Mouse (Mus musculus) adrenal gland (tissue): ENCODE measurements around the gene Khdc4.

Source experiments
- intact Hi-C: fragments of 180-260 bp; cut with DNase I; formaldehyde crosslinking; loops from one replicate; pipeline ENCODE4 v1.15.1; 2025
- long read RNA-seq, 2 experiments: library from polyadenylated mRNA; unstranded; transcript quantifications; one replicate each; pipeline ENCODE4 v2.0.0; 2020; ENCODE audit warnings: borderline replicate concordance in 1 of 2; ENCODE audit not compliant: insufficient replicate concordance in 1 of 2

Khdc4 gene
- long read RNA-seq, experiment 1, transcript Khdc4-201 (14 exons, 2,981 nt): major isoform, 5 of 23 reads
- long read RNA-seq, experiment 1, partial matches to known transcripts: 6 of 23 reads
- long read RNA-seq, experiment 1, other reads (novel, unspliced or antisense): 8 of 23 reads
- long read RNA-seq, experiment 2, partial matches to known transcripts: 7 of 17 reads
- long read RNA-seq, experiment 2, other reads (novel, unspliced or antisense): 5 of 17 reads

DNA sequence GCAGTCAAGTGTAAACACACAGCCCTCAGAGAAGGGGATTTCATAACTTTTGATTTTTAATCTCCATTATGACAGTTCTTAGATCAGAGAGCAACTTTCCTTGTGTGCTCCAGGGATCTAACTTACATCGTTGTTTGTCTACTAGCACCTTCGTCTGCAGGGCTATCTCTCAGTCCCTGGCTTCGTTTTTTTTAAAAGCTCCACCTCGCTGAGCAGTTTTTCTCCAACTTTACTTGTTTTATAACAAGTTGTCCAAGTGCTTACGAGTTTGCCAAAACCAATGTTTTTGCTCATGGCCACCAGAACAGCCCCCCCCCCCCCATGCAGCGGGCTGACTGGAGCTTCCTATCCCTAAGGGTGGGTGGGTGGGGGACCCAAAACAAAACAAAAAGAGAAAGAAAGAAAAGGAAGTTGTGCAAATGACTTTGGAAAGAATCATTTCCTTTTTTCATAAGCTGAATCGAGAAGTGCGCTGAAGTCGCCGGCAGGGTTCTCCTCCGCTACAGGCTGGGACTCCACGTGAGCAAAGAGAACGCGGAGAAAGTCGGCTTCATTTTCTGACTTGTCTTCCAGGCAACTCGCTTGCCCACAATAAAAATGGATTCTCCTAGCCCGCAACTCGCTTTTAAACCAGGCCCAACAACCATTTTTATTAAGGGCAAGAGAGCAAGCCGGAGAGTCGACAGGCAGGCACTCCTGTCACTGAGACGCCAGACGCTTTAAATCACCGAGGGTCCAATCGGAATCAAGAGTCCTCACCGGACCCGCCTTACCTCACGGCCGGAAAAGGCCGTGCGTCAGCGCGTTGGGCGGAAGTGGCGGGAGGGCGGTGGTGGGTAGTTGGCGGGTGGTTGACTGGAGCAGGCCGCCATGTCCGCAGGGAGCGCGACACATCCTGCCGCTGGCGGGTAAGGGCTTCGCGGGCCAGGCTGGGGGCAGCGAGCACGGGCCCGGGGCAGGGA lies at the start of gene Khdc4:
Khdc4 (plus strand) TSS at position 824 of the 962 bp plus-strand sequence.
- intact Hi-C loops: loop anchor here (5.0 kb wide), 1 partner anchor 52 kb away; no protein-coding TSS in a partner anchor

- intact Hi-C loops: no loop called here
Observed at GRCm38 (mm10) chr3:88636555-88636986, 49.0 kb upstream of the Khdc4 start.

DNA sequence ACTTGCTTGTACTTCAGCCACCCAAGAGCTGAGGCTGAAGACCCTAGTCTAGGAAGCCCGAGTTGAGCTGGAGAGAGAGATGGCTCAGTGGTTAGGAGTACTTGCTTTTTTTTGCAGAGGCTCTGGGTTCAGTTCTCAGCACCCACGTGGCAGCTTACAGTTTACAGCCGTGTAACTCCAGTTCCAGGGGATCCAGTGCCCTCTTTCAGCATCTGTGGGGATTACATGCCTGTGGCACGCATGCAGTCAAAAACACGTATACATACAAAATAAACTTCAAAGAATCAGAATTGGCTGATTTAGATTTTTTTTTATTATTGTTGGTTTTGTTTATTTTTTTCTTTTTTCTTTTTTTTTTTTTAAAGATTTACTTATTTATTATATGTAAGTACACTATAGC lies 48.5 kb upstream of the Khdc4 start:
- intact Hi-C loops: no loop called here

- intact Hi-C loops: loop anchor here (2.0 kb wide), 2 partner anchors 14 to 32 kb away; no protein-coding TSS in a partner anchor
Observed at GRCm38 (mm10) chr3:88639239-88639638, 46.4 kb upstream of the Khdc4 start.

DNA sequence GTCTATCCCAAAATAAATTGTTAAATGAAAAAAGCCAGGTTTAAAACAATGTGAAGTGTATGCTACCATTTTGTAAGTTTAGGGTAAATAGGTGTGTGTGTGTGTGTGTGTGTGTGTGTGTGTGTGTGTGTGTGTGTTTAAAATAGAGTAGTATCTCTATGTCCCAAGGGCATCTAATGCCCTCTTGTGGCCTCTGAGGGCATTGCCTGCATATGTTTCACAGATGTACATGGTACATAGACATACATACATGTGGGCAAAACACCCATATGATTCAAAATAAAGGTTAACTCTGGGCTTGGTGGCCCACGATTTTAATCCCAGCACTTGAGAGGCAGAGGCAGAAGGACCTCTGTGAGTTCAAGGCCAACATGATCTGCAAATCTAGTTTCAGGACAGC lies 44.9 kb upstream of the Khdc4 start:
- intact Hi-C loops: no loop called here

DNA sequence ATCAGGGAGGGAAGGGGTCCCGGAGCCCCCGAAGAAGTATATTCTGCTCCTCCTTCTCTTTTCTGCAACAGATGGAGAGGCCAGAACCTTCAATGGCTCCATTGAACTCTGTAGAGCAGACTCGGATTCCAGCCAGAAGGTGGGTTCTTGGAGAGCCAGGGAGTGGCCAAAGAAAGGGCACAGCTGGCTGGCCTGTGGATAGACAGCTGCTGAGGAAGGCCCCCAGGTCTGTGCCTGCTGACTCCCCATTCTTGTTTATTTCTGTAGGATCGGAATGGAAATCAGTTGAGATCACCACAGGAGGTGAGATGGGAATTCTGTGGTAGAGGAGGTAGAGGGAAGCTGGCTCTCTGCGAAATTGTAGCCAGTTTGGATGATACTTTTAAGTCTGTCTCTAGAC lies 42.5 kb upstream of the Khdc4 start:
- intact Hi-C loops: no loop called here

DNA sequence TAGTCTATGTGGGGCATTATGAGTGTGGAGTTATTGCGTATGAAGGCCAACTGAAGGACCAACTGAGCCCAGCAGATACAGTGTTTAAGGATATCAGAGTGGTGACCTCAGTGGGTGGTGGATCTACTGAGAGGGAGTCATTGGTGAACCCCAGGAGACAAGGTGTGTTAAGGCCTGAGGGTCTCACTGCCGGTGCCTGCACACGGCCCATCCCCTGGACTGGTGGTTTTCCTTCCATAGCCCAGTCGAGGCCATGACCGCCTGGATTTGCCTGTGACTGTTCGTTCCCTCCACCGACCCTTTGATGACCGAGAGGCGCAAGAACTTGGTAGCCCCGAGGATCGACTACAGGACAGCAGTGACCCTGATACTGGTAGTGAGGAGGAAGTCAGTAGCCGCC lies 39.7 kb upstream of the Khdc4 start:
- intact Hi-C loops: no loop called here

- intact Hi-C loops: no loop called here
Observed at GRCm38 (mm10) chr3:88646426-88646995, 39.1 kb upstream of the Khdc4 start.

GRCm38 (mm10) chr3:88647076-88647475 lies 38.5 kb upstream of the Khdc4 start:
- intact Hi-C loops: no loop called here

DNA sequence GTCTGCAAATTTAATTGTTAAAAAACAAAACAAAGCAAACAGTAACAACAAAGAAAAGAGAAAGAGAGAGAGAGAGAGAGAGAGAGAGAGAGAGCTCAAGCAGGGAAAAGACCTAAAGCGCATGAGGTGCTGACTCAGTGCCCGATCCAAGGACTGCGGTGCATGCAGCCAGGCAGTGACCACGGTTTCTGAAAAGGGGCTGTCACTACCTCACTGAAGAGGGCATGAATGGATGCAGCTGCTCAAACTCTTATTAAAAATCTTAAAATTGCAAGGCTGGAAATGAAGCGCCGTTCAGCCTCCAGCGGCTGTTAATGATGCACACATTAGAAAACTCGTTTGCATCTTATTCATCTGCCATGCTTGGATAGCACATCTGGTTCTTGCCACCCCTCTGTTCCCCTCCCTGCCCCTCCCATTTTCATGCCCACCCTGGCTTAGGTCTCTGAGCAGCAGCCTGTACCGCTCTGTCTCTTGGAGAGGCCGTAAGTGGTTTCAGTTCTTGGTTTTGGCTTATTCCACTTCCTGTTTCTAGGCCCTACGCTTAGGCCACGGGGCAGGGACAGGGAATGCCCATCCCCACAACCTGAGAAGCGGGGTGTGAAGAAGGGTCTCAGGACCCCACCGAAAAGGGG lies 37.7 kb upstream of the Khdc4 start:
- intact Hi-C loops: no loop called here

- intact Hi-C loops: no loop called here
Observed at GRCm38 (mm10) chr3:88648452-88649168, 37.0 kb upstream of the Khdc4 start.

- intact Hi-C loops: no loop called here
Observed at GRCm38 (mm10) chr3:88649186-88649585, 36.4 kb upstream of the Khdc4 start.

DNA sequence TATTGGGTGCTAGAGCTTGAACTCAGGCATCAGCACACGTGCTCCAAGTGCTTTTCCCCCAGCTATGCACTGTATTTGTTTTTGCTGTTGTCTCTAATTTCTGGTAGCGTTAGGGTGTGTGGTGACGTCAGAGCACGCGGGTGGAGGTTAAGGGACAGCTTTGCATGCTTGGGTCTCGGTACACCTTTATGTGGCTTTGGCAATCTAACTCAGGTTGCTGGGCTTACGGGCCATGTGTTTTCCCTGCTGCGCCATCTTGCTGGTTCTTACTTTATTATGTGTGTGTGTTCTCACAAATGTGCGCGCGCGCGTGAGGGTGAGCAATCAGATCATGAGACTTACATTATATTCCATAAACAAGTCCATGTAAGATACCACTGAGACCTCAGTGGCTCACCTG lies 35.6 kb upstream of the Khdc4 start:
- intact Hi-C loops: no loop called here

- intact Hi-C loops: no loop called here
Observed at GRCm38 (mm10) chr3:88650713-88651504, 34.7 kb upstream of the Khdc4 start.

DNA sequence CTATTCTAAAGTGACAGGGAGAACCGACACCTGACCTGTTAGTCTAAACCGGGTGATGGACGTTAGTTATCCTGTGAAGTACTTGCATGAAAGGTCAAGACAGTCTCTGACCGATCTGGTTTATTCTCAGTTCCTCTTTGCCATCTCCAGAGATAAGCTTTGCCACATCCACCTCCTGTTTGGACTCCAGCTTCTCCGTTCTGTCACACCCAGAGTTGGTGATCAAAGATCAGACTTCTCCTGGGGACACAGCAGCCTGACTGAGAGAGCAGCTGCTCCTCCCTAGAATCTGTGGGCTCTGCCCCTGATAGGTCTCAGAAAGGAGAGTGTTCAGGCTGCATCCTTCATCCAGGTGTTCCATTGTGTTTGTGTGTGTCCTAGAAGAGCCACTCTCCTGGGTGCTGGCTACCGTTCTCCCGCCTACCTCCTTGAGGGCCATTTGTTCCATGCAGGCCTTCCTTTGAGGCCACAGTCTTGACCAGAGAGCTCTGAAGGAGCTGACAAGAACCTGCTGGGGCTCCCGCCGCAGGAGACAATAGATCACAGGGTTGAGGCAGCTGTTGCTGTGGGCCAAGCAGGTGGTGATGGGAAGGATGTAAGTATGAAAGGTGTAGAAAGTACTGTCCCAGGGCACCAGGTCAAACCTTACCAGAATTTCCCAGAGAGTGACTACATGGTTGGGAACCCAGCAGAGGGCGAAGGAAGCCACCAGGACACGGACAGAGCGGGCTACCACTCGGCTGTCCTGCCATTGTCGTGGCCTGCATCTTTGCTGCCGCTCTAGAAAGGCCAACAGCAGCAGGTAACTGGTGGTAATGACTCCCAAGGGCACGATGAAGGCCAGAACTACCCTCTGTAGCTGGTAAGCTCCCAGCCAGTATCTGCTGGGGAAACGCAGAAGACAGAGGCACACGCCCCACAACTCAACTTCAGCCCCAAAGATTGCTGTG lies 33.7 kb upstream of the Khdc4 start:
- intact Hi-C loops: no loop called here

DNA sequence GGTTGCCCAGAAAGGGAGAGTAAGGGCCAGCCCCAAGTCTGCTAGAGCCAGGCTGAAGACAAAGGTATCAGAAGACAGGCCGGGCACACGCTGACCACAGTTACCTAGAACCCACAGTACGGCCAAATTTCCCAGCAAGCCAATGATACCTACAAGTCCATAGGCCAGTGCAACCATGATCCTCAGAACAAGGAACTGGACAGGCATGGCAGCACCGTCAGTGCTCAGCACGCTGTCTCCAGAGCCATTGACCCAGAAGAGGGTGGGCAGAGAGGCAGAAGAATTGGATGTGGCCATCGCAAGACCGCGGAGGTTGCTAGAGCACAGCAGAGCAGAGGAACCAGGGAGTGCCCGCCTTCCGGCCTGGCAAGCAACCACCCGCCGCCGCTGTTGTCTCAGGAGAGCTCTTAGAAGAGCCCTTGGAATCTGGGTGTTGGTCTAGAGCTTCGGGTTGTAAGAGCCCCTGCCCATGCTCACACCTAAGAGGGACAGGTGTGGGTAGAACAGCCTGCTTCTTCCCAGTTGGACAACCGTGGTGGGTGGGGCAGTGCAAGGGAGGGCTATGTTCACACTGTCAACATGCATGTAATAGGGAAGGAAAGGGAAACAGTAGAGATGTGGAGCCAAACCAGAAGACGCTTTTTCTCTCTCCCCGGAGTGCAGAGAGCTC lies 32.6 kb upstream of the Khdc4 start, which contains the start of gene Rxfp4:
Rxfp4 (minus strand) TSS at position 297 of the 670 bp plus-strand sequence.
- intact Hi-C loops: no loop called here

DNA sequence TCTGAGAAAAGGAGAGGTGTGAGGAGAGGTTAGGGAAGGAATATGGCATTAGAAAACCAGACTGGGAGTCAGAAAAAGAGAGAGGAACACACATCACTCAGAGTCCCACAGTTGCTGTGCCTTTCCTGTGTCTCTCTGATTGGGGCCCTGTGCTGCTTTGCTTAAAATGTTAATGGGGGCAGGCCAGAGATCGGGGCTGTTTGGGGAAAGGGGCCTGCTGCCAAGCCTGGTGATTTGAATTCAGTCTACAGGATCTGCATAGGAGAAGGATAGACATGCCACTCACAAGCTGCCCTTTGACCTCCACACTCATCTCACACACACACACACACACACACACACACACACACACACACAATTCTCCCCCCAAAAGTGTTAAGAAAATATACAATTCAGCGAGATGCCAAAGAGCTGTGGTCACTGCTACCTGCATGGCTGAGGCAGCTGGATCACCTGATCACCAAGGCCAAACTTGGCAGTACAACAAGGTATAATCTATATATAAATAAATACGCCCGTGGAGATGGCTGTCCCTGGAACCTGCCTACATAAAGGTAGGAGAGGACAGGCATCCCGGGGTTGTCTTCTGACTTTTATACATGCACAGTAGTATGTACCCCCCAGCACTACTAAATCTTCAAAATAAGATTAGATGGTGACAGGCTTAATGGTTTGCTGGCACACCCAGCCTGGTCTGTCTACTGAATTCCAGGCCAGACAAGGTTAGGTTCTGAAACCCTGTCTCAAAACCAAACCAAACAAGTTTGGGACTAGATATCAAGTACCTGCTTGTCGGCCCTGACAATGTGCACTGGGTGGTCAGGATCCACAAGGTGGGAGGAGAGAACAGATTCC lies 31.9 kb upstream of the Khdc4 start:
- intact Hi-C loops: no loop called here
